Mouse (Mus musculus) stomach, postnatal 0 days (tissue): ENCODE results near the gene Dpp4. TPM values are rescaled to one million over a fixed set of nuclear protein-coding genes. Genes with fewer than 3 reads are reported as not detected.

Experiments used
- ATAC-seq: fragments of 200-750 bp; cut with Nextera tagmentation; 2 replicates; pipeline ENCODE4 v1.8.0; 2017; ENCODE audit not compliant: low FRiP score, low TSS enrichment
- DNase-seq: peaks from one replicate; pipeline ENCODE4 v3.0.0-alpha.2; 2016; ENCODE audit warnings: low spot score
- H3K27ac ChIP-seq: fragments of 300-500 bp; sonication (generic); replicated peaks from 2 replicates; pipeline ENCODE4 v1.5.1; 2014; ENCODE audit warnings: mild to moderate bottlenecking, control low read depth
- H3K27me3 ChIP-seq: fragments of 300-500 bp; sonication (generic); 2 replicates; pipeline ENCODE4 v1.6.1; 2014; ENCODE audit warnings: low read length; ENCODE audit not compliant: control insufficient read depth, insufficient read depth
- H3K36me3 ChIP-seq: fragments of 300-500 bp; sonication (generic); 2 replicates; pipeline ENCODE4 v1.6.1; 2014; ENCODE audit warnings: low read length, mixed read lengths; ENCODE audit not compliant: control insufficient read depth, insufficient read depth
- H3K4me1 ChIP-seq: fragments of 300-500 bp; sonication (generic); replicated peaks from 2 replicates; pipeline ENCODE4 v1.6.1; 2014; ENCODE audit warnings: antibody characterized with exemption; ENCODE audit not compliant: control insufficient read depth, insufficient read depth
- H3K4me2 ChIP-seq: fragments of 300-500 bp; sonication (generic); replicated peaks from 2 replicates; pipeline ENCODE4 v1.6.1; 2014; ENCODE audit warnings: low read depth, mild to moderate bottlenecking, control low read depth, moderate library complexity
- H3K4me3 ChIP-seq: fragments of 300-500 bp; sonication (generic); 2 replicates; pipeline ENCODE4 v1.5.1; 2014; ENCODE audit warnings: low read depth, low read length, control low read depth
- H3K9ac ChIP-seq: fragments of 300-500 bp; sonication (generic); 2 replicates; pipeline ENCODE4 v1.6.1; 2014; ENCODE audit warnings: mild to moderate bottlenecking, low read length, control low read depth, mixed read lengths
- H3K9me3 ChIP-seq: fragments of 300-500 bp; sonication (generic); 2 replicates; pipeline ENCODE4 v1.6.1; 2016; ENCODE audit warnings: low read length; ENCODE audit not compliant: control insufficient read depth
- CTCF ChIP-seq: IDR thresholded peaks from 2 replicates; pipeline ENCODE4 v1.5.1; 2016; ENCODE audit warnings: antibody characterized with exemption, low read depth, mild to moderate bottlenecking, moderate library complexity
- EP300 ChIP-seq: optimal IDR thresholded peaks from 2 replicates; pipeline ENCODE3; 2016; ENCODE audit warnings: antibody characterized with exemption
- WGBS: fragments of 180-500 bp; shearing (Covaris S2); extraction: QIAGEN DNeasy Blood & Tissue Kit; methylation state at CpG from one replicate; pipeline ENCODE4 v1.1.7; 2014; 5-methylcytosine and 5-hydroxymethylcytosine counted together
- polyA plus RNA-seq: library from polyadenylated mRNA; unstranded; fragments of >200 nt; fragmentation: Nextera tagmentation; extraction: Ambion mirVana; gene quantifications from 2 replicates; pipeline ENCODE4 v1.2.1, GENCODE M21; 2015

The Dpp4 gene
- polyA plus RNA-seq = 4.6 and 4.8 TPM in 2 replicates

DNA sequence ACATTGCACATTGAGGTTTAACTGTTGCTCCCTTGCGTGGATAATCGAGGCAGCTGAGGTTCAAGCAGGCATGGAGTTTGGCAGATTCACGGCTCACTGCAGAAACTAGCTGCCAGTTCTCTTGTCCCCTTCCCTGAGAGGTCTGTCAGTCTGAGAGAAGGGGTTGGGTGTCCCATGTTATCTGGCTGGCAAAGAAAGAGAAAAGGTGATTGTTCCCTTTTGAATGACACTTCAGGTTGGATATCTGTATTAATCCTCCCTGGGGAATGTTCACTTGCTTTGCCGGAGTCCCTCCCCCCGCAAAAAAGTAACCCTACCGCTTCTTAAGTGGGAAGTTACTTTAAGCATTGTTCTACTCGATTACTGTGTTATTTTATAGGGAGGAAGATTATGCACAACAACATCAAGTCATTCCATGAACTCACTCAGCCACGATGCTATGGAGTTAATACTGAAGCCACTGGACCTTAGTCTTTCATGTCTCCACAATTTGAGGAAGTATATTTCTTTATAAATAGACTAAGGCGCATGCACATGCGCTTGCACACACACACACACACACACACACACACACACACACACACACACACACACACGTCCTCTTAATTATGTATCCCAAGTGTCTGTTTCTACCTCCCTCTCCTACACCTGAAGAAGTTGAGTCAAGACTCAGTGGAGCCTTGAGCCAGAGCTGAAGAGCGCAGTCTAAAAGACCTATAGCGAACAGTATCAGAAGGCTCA lies at the start of gene Dpp4:
Gene Dpp4, minus strand, starts transcription at position 151 of the 741 bp plus-strand sequence.
- peak within 1 kb of the TSS; percentile 45 for H3K4me3 ChIP-seq
- no peaks in the 10 kb centered on the region for H3K36me3 ChIP-seq
- ATAC-seq (no peak), DNase-seq (no peak)
- H3K4me2 ChIP-seq = peak within 1 kb of the TSS; percentile 83
- H3K9ac ChIP-seq = peak within 1 kb of the TSS; percentile 58
- H3K9me3 ChIP-seq = no peaks in the 10 kb centered on the region
- no peaks in the 10 kb centered on the region for H3K4me1 ChIP-seq
- no peak for TF ChIP-seq EP300
- no peak for TF ChIP-seq CTCF
- H3K27me3 ChIP-seq = no peaks in the 10 kb centered on the region
- 54% methylated on average over 13 of the region's 13 CpGs for WGBS
- H3K27ac ChIP-seq = 0 out of 2 replicates have a peak within 1 kb of the TSS, but pooled peaks have one; percentile 18

- Histone ChIP-seq H3K9me3 (no peaks in the 10 kb centered on the region), H3K4me3 (no peak overlapping the region), H3K4me1 (no peaks in the 10 kb centered on the region), H3K27me3 (no peaks in the 10 kb centered on the region), H3K4me2 (no peak overlapping the region), H3K36me3 (no peaks in the 10 kb centered on the region), H3K27ac (no peak overlapping the region), H3K9ac (no peak overlapping the region)
- TF ChIP-seq CTCF (no peak), EP300 (no peak)
- ATAC-seq (no peak), DNase-seq (no peak)
- WGBS = 73% methylated on average over 12 of the region's 12 CpGs
Measured at GRCm38 (mm10) chr2:62460815-62461450, 48.9 kb upstream of the Dpp4 start.

DNA sequence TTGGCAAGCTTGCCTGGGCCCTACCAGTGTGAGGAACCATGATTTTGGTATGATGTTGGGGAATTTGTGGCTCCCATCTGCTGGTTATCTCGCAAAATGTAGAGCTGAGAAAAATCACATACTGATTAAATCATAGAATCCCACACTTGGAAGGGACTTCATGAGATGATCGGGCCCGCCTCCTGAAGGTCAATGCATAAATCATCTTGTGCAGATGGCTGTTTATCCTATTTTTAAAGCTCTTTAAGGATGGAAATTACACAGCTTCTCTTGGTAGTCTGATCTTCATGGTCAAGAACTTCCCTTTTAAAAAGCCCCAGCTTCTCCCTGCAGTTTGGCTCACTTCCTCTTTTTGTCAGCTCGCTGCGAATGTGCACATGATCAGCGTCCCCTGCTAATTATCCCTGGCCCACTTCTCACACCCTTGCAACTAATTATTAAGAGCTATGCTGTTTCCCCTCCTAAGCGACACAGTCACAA lies 48.2 kb upstream of the Dpp4 start:
- Histone ChIP-seq H3K9ac (no peak overlapping the region), H3K4me1 (no peaks in the 10 kb centered on the region), H3K9me3 (no peaks in the 10 kb centered on the region), H3K36me3 (no peaks in the 10 kb centered on the region), H3K27ac (no peak overlapping the region), H3K27me3 (no peaks in the 10 kb centered on the region), H3K4me2 (no peak overlapping the region), H3K4me3 (no peak overlapping the region)
- 61% methylated on average over 7 of the region's 7 CpGs for WGBS
- TF ChIP-seq CTCF (no peak), EP300 (no peak)
- DNase-seq (no peak), ATAC-seq (no peak)

GRCm38 (mm10) chr2:62459241-62460174 lies 47.5 kb upstream of the Dpp4 start:
- Histone ChIP-seq H3K36me3 (no peaks in the 10 kb centered on the region), H3K4me3 (no peak overlapping the region), H3K4me1 (no peaks in the 10 kb centered on the region), H3K27me3 (no peaks in the 10 kb centered on the region), H3K27ac (no peak overlapping the region), H3K9me3 (no peaks in the 10 kb centered on the region), H3K9ac (no peak overlapping the region), H3K4me2 (no peak overlapping the region)
- 48% methylated on average over 18 of the region's 18 CpGs for WGBS
- no peak for DNase-seq
- no peak for TF ChIP-seq EP300
- TF ChIP-seq CTCF = no peak
- no peak for ATAC-seq

GRCm38 (mm10) chr2:62458070-62458469 lies 46.0 kb upstream of the Dpp4 start:
- TF ChIP-seq EP300 = no peak
- peak; percentile 76 for TF ChIP-seq CTCF
- no peak overlapping the region for H3K27ac ChIP-seq
- no peaks in the 10 kb centered on the region for H3K27me3 ChIP-seq
- no peak overlapping the region for H3K4me3 ChIP-seq
- H3K4me1 ChIP-seq = no peaks in the 10 kb centered on the region
- no peak for DNase-seq
- ATAC-seq = no peak
- H3K9me3 ChIP-seq = no peaks in the 10 kb centered on the region
- no peak overlapping the region for H3K9ac ChIP-seq
- no peak overlapping the region for H3K4me2 ChIP-seq
- WGBS = 37% methylated on average over 9 of the region's 9 CpGs
- H3K36me3 ChIP-seq = no peaks in the 10 kb centered on the region
